Mouse (Mus musculus): Measurements from ENCODE around the gene Arl8b.

GRCm38 (mm10) chr6:108843664-108844063, 60.8 kb downstream of the Arl8b start:
- TF ChIP-seq CTCF (IDR thresholded peaks at IDR 0.05; ENCODE audit: control insufficient read depth, insufficient read depth, low read length) (no peak), POLR2A (IDR thresholded peaks at IDR 0.05; ENCODE audit: borderline replicate concordance, control insufficient read depth, low read depth, low read length) (no peak)
